Mouse (Mus musculus) megakaryocyte, embryonic 14.5 days (primary cell): ENCODE measurements around the gene Hoxc5.

Source experiments
- FLI1 ChIP-seq: IDR thresholded peaks from 2 replicates; pipeline ENCODE4 v1.6.1; 2012; ENCODE audit warnings: low read length, inconsistent platforms, mixed read lengths
- GATA1 ChIP-seq: IDR thresholded peaks from 3 replicates; pipeline ENCODE4 v1.6.1; 2012; ENCODE audit warnings: mixed read lengths, low read length, inconsistent platforms, borderline replicate concordance

- TF ChIP-seq GATA1 (no peak), FLI1 (no peak)
Observed at GRCm38 (mm10) chr15:102921053-102922011, 45.9 kb upstream of the Hoxc5 start, which contains the start of gene Hoxc13.
